Mouse (Mus musculus) small intestine, adult 2 months (tissue): ENCODE data around the gene Boc. TPM values are rescaled to one million over a fixed set of nuclear protein-coding genes. Genes with fewer than 3 reads are reported as not detected.

ENCODE experiments used
- H3K27ac ChIP-seq: fragments of 200-500 bp; 2 replicates; pipeline ENCODE4 v1.5.1; 2012; ENCODE audit warnings: low read depth, low read length, control low read depth, inconsistent platforms; ENCODE audit not compliant: insufficient read depth
- H3K27me3 ChIP-seq: fragments of 200-500 bp; 2 replicates; pipeline ENCODE4 v1.6.1; 2012; ENCODE audit warnings: mild to moderate bottlenecking, moderate library complexity, low read length, inconsistent platforms; ENCODE audit not compliant: control insufficient read depth, insufficient read depth
- H3K36me3 ChIP-seq: fragments of 200-500 bp; 2 replicates; pipeline ENCODE4 v1.6.1; 2012; ENCODE audit warnings: mild to moderate bottlenecking, low read length, control low read depth, inconsistent platforms; ENCODE audit not compliant: control insufficient read depth, insufficient read depth
- H3K4me1 ChIP-seq: fragments of 200-500 bp; 2 replicates; pipeline ENCODE4 v1.6.1; 2012; ENCODE audit warnings: low read length, inconsistent platforms, mixed read lengths; ENCODE audit not compliant: control insufficient read depth, insufficient read depth, insufficient read length
- H3K4me3 ChIP-seq: fragments of 200-500 bp; 2 replicates; pipeline ENCODE4 v1.5.1; 2012; ENCODE audit warnings: low read depth, mild to moderate bottlenecking, control low read depth, inconsistent platforms, low read length, moderate library complexity
- CTCF ChIP-seq: fragments of 200-500 bp; IDR thresholded peaks from 2 replicates; pipeline ENCODE4 v1.5.1; 2012; ENCODE audit warnings: low read depth, mild to moderate bottlenecking, control low read depth, inconsistent platforms, low read length, moderate library complexity, mixed read lengths; ENCODE audit not compliant: insufficient replicate concordance, insufficient read length; ENCODE audit errors: extremely low read depth
- POLR2A ChIP-seq: fragments of 200-500 bp; IDR thresholded peaks from 2 replicates; pipeline ENCODE4 v1.6.1; 2012; ENCODE audit warnings: low read depth, mild to moderate bottlenecking, control low read depth, inconsistent platforms, low read length, moderate library complexity
- WGBS: fragments of 180-500 bp; shearing (Covaris S2); methylation state at CpG from one replicate; pipeline ENCODE4 v1.1.7; 2018; 5-methylcytosine and 5-hydroxymethylcytosine counted together
- polyA plus RNA-seq: library from polyadenylated mRNA; depleted of rRNA; stranded (reverse); fragments of >200 nt; gene quantifications from 2 replicates; pipeline ENCODE4 v1.2.3, GENCODE M21; 2012

Gene Boc
- polyA plus RNA-seq, 1 experiment = 3.5 TPM

GRCm38 (mm10) chr16:44496971-44497464 is 61.7 kb downstream of the Boc start:
- Histone ChIP-seq H3K27ac (no peak overlapping the region), H3K4me1 (no peaks in the 10 kb centered on the region), H3K27me3 (no peaks in the 10 kb centered on the region), H3K4me3 (no peak overlapping the region), H3K36me3 (peaks cover 5% of the 10 kb centered on the region; the same call in 1 of the 2 replicates)
- no peak for TF ChIP-seq CTCF
- no peak for TF ChIP-seq POLR2A
- 86% methylated on average over 15 of the region's 15 CpGs for WGBS

GRCm38 (mm10) chr16:44494441-44495108 is 64.1 kb downstream of the Boc start:
- 66% methylated on average over 8 of the region's 8 CpGs for WGBS
- Histone ChIP-seq H3K4me3 (no peak overlapping the region), H3K27me3 (no peaks in the 10 kb centered on the region), H3K36me3 (peaks cover 3% of the 10 kb centered on the region; the same call in 1 of the 2 replicates), H3K27ac (no peak overlapping the region), H3K4me1 (no peaks in the 10 kb centered on the region)
- no peak for TF ChIP-seq POLR2A

GRCm38 (mm10) chr16:44493868-44494267 is 64.8 kb downstream of the Boc start:
- H3K4me3 ChIP-seq = no peak overlapping the region
- no peaks in the 10 kb centered on the region for H3K27me3 ChIP-seq
- no peaks in the 10 kb centered on the region for H3K4me1 ChIP-seq
- H3K27ac ChIP-seq = no peak overlapping the region
- WGBS = 67% methylated on average over 6 of the region's 6 CpGs
- peaks cover 3% of the 10 kb centered on the region; the same call in 1 of the 2 replicates for H3K36me3 ChIP-seq
- TF ChIP-seq POLR2A = no peak
- no peak for TF ChIP-seq CTCF

GRCm38 (mm10) chr16:44492706-44493105 is 66.0 kb downstream of the Boc start:
- Histone ChIP-seq H3K36me3 (0 out of 2 replicates have a peak, but pooled peaks cover 2% of the 10 kb centered on the region), H3K4me1 (no peaks in the 10 kb centered on the region), H3K27ac (no peak overlapping the region), H3K27me3 (no peaks in the 10 kb centered on the region), H3K4me3 (no peak overlapping the region)
- 91% methylated on average over 9 of the region's 9 CpGs for WGBS
- TF ChIP-seq POLR2A (no peak), CTCF (no peak)

GRCm38 (mm10) chr16:44492151-44492550 is 66.5 kb downstream of the Boc start:
- no peak overlapping the region for H3K27ac ChIP-seq
- H3K4me1 ChIP-seq = no peaks in the 10 kb centered on the region

GRCm38 (mm10) chr16:44491051-44491450 is 67.6 kb downstream of the Boc start:
- 90% methylated on average over 9 of the region's 9 CpGs for WGBS
- no peak overlapping the region for H3K4me3 ChIP-seq
- no peaks in the 10 kb centered on the region for H3K36me3 ChIP-seq
- no peaks in the 10 kb centered on the region for H3K27me3 ChIP-seq
- H3K27ac ChIP-seq = no peak overlapping the region
- no peak for TF ChIP-seq POLR2A
- no peak for TF ChIP-seq CTCF
- H3K4me1 ChIP-seq = no peaks in the 10 kb centered on the region

More at GRCm38 (mm10) chr16:44492151-44492550, 66.5 kb downstream of the Boc start:
- WGBS = 91% methylated on average over 6 of the region's 6 CpGs
- no peak for TF ChIP-seq POLR2A
- no peak for TF ChIP-seq CTCF
- H3K36me3 ChIP-seq = 0 out of 2 replicates have a peak, but pooled peaks cover 2% of the 10 kb centered on the region
- no peak overlapping the region for H3K4me3 ChIP-seq
- no peaks in the 10 kb centered on the region for H3K27me3 ChIP-seq

- Histone ChIP-seq H3K4me1 (no peaks in the 10 kb centered on the region), H3K4me3 (no peak overlapping the region), H3K27ac (no peak overlapping the region), H3K36me3 (no peaks in the 10 kb centered on the region), H3K27me3 (no peaks in the 10 kb centered on the region)
- TF ChIP-seq POLR2A (no peak), CTCF (no peak)
- WGBS = 90% methylated on average over 13 of the region's 13 CpGs
These were observed 71.5 kb downstream of the Boc start for GRCm38 (mm10) chr16:44487194-44487593.
